Mouse (Mus musculus): ENCODE measurements around the gene Klk7. TPM values are rescaled to one million over a fixed set of nuclear protein-coding genes. Genes with fewer than 3 reads are reported as not detected.

The Klk7 gene
- polyA plus RNA-seq, 1 experiment = not detected

GRCm38 (mm10) chr7:43826056-43826455, 15.0 kb downstream of the Klk7 start:
- Histone ChIP-seq H3K4me3 (ENCODE audit: insufficient read depth, low read length) (no peak overlapping the region), H3K4me1 (ENCODE audit: control insufficient read depth, insufficient read depth, low read length) (no peaks in the 10 kb centered on the region), H3K27ac (ENCODE audit: insufficient read depth, low read length) (no peak overlapping the region)
- TF ChIP-seq CTCF (IDR thresholded peaks at IDR 0.05; ENCODE audit: extremely low read depth, insufficient read depth, low read length) (no peak), POLR2A (IDR thresholded peaks at IDR 0.05; ENCODE audit: extremely low read depth, insufficient read depth, low read length) (no peak)

DNA sequence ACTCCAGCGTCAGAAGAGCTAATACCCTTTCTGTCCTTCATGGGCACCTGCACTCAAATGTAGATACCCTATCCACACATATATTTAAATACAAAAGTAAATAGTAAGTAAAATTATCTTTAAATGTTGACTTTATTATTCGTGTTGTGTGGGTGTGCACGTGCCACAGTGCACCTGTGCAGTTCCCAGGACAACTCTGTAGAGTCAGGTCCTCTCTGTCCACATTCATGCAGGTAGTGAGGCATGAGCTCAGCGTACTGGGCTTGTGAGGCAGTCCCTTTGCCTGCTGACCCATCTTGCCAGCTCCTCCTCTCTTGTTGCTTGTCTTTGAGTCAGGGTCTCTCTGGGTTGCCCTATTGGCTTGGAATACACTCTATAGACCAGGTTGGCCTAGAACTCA, 16.6 kb downstream of the Klk7 start:
- TF ChIP-seq POLR2A (IDR thresholded peaks at IDR 0.05; ENCODE audit: extremely low read depth, insufficient read depth, low read length) (no peak), CTCF (IDR thresholded peaks at IDR 0.05; ENCODE audit: extremely low read depth, insufficient read depth, low read length) (no peak)
- Histone ChIP-seq H3K4me1 (ENCODE audit: control insufficient read depth, insufficient read depth, low read length) (no peaks in the 10 kb centered on the region), H3K27ac (ENCODE audit: insufficient read depth, low read length) (no peak overlapping the region), H3K4me3 (ENCODE audit: insufficient read depth, low read length) (no peak overlapping the region)

DNA sequence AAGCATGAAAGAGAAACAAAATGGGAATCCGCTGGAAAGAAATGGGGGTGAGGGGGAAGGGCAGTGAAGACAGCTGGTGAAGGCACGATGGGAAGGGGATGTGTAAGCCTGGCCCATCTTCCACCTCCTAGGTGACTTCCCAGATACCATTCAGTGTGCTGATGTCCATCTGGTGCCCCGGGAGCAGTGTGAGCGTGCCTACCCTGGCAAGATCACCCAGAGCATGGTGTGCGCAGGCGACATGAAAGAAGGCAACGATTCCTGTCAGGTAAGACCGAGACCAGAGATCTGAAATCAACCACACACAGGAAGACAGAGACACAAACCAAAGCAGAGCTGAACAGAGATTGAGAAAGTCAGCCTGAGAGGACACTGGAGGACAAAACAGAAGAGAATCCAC, 17.9 kb downstream of the Klk7 start:
- Histone ChIP-seq H3K4me1 (ENCODE audit: control insufficient read depth, insufficient read depth, low read length) (no peaks in the 10 kb centered on the region), H3K27ac (ENCODE audit: insufficient read depth, low read length) (no peak overlapping the region), H3K4me3 (ENCODE audit: insufficient read depth, low read length) (no peak overlapping the region)
- TF ChIP-seq CTCF (IDR thresholded peaks at IDR 0.05; ENCODE audit: extremely low read depth, insufficient read depth, low read length) (no peak), POLR2A (IDR thresholded peaks at IDR 0.05; ENCODE audit: extremely low read depth, insufficient read depth, low read length) (no peak)

GRCm38 (mm10) chr7:43841701-43842100, 30.6 kb downstream of the Klk7 start, which contains the start of gene Klk5:
TSS of gene Klk5 (plus strand) at chr7:43841971.
- H3K4me3 ChIP-seq (ENCODE audit: insufficient read depth, low read length) = no peak within 1 kb of the TSS
- no peaks in the 10 kb centered on the region for H3K4me1 ChIP-seq (ENCODE audit: control insufficient read depth, insufficient read depth, low read length)
- TF ChIP-seq CTCF (IDR thresholded peaks at IDR 0.05; ENCODE audit: extremely low read depth, insufficient read depth, low read length) (no peak), POLR2A (IDR thresholded peaks at IDR 0.05; ENCODE audit: extremely low read depth, insufficient read depth, low read length) (no peak)
- no peak within 1 kb of the TSS for H3K27ac ChIP-seq (ENCODE audit: insufficient read depth, low read length)

- Histone ChIP-seq H3K4me1 (ENCODE audit: control insufficient read depth, insufficient read depth, low read length) (no peaks in the 10 kb centered on the region), H3K27ac (ENCODE audit: insufficient read depth, low read length) (no peak overlapping the region), H3K4me3 (ENCODE audit: insufficient read depth, low read length) (no peak overlapping the region)
- TF ChIP-seq POLR2A (IDR thresholded peaks at IDR 0.05; ENCODE audit: extremely low read depth, insufficient read depth, low read length) = no peak
- TF ChIP-seq CTCF (IDR thresholded peaks at IDR 0.05; ENCODE audit: extremely low read depth, insufficient read depth, low read length) = no peak
Observed at GRCm38 (mm10) chr7:43843801-43844200, 32.7 kb downstream of the Klk7 start.

- no peak overlapping the region for H3K27ac ChIP-seq (ENCODE audit: insufficient read depth, low read length)
- H3K4me1 ChIP-seq (ENCODE audit: control insufficient read depth, insufficient read depth, low read length) = no peaks in the 10 kb centered on the region
- no peak overlapping the region for H3K4me3 ChIP-seq (ENCODE audit: insufficient read depth, low read length)
- TF ChIP-seq POLR2A (IDR thresholded peaks at IDR 0.05; ENCODE audit: extremely low read depth, insufficient read depth, low read length) (no peak), CTCF (IDR thresholded peaks at IDR 0.05; ENCODE audit: extremely low read depth, insufficient read depth, low read length) (no peak)
Observed at GRCm38 (mm10) chr7:43851616-43852015, 40.5 kb downstream of the Klk7 start.

- TF ChIP-seq CTCF (IDR thresholded peaks at IDR 0.05; ENCODE audit: extremely low read depth, insufficient read depth, low read length) = no peak
- TF ChIP-seq POLR2A (IDR thresholded peaks at IDR 0.05; ENCODE audit: extremely low read depth, insufficient read depth, low read length) = no peak
- Histone ChIP-seq H3K4me3 (ENCODE audit: insufficient read depth, low read length) (no peak overlapping the region), H3K27ac (ENCODE audit: insufficient read depth, low read length) (no peak overlapping the region), H3K4me1 (ENCODE audit: control insufficient read depth, insufficient read depth, low read length) (no peaks in the 10 kb centered on the region)
Observed at GRCm38 (mm10) chr7:43854642-43855380, 43.7 kb downstream of the Klk7 start.

- no peak overlapping the region for H3K4me3 ChIP-seq (ENCODE audit: insufficient read depth, low read length)
- TF ChIP-seq CTCF (IDR thresholded peaks at IDR 0.05; ENCODE audit: extremely low read depth, insufficient read depth, low read length) (no peak), POLR2A (IDR thresholded peaks at IDR 0.05; ENCODE audit: extremely low read depth, insufficient read depth, low read length) (no peak)
- no peaks in the 10 kb centered on the region for H3K4me1 ChIP-seq (ENCODE audit: control insufficient read depth, insufficient read depth, low read length)
- H3K27ac ChIP-seq (ENCODE audit: insufficient read depth, low read length) = no peak overlapping the region
Observed at GRCm38 (mm10) chr7:43855709-43856108, 44.6 kb downstream of the Klk7 start.

DNA sequence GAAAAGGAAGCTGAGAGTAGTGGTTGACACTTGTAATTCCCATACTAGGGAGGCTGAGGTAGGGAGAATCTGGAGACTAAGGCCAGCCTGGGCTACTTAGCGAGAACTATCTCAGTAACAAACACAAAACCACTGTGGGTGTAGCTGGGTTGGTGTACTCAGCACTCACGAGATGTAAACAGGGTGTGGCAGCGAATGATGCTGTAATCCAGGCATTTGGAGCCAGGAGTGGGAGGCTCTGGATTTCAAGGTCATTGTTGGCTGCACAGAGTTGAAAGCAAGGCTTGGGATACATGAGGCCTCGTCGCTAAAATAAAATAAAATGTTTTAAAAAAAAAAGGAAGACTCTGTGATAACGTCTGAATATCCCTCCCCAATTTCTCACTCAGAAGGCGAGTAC, 45.2 kb downstream of the Klk7 start:
- Histone ChIP-seq H3K27ac (ENCODE audit: insufficient read depth, low read length) (no peak overlapping the region), H3K4me1 (ENCODE audit: control insufficient read depth, insufficient read depth, low read length) (no peaks in the 10 kb centered on the region), H3K4me3 (ENCODE audit: insufficient read depth, low read length) (no peak overlapping the region)
- TF ChIP-seq POLR2A (IDR thresholded peaks at IDR 0.05; ENCODE audit: extremely low read depth, insufficient read depth, low read length) (no peak), CTCF (IDR thresholded peaks at IDR 0.05; ENCODE audit: extremely low read depth, insufficient read depth, low read length) (no peak)

GRCm38 (mm10) chr7:43857501-43857900, 46.4 kb downstream of the Klk7 start:
- no peak for TF ChIP-seq CTCF (IDR thresholded peaks at IDR 0.05; ENCODE audit: extremely low read depth, insufficient read depth, low read length)
- no peak for TF ChIP-seq POLR2A (IDR thresholded peaks at IDR 0.05; ENCODE audit: extremely low read depth, insufficient read depth, low read length)
- no peaks in the 10 kb centered on the region for H3K4me1 ChIP-seq (ENCODE audit: control insufficient read depth, insufficient read depth, low read length)
- H3K4me3 ChIP-seq (ENCODE audit: insufficient read depth, low read length) = no peak overlapping the region
- no peak overlapping the region for H3K27ac ChIP-seq (ENCODE audit: insufficient read depth, low read length)

Measured in cortical plate, adult 2 months (tissue).